Mouse (Mus musculus) megakaryocyte-erythroid progenitor cell, adult 5 weeks (primary cell): Measurements from ENCODE around the gene Il23a. TPM values are rescaled to one million over a fixed set of nuclear protein-coding genes. Genes with fewer than 3 reads are reported as not detected.

Experiments used
- polyA plus RNA-seq: library from polyadenylated mRNA; stranded (reverse); fragments of >175 nt; gene quantifications from 2 replicates; pipeline ENCODE4 v1.2.3, GENCODE M21; 2012

Gene Il23a
- 0.32 and 0.37 TPM in 2 replicates for polyA plus RNA-seq

GRCm38 (mm10) chr10:128298702-128299171 lies at the start of gene Il23a:
Gene Il23a (minus strand): TSS chr10:128298752.

GRCm38 (mm10) chr10:128337306-128338181 lies 39.0 kb upstream of the Il23a start, which contains the start of gene Cs:
Gene Cs (plus strand): TSS chr10:128337734.

DNA sequence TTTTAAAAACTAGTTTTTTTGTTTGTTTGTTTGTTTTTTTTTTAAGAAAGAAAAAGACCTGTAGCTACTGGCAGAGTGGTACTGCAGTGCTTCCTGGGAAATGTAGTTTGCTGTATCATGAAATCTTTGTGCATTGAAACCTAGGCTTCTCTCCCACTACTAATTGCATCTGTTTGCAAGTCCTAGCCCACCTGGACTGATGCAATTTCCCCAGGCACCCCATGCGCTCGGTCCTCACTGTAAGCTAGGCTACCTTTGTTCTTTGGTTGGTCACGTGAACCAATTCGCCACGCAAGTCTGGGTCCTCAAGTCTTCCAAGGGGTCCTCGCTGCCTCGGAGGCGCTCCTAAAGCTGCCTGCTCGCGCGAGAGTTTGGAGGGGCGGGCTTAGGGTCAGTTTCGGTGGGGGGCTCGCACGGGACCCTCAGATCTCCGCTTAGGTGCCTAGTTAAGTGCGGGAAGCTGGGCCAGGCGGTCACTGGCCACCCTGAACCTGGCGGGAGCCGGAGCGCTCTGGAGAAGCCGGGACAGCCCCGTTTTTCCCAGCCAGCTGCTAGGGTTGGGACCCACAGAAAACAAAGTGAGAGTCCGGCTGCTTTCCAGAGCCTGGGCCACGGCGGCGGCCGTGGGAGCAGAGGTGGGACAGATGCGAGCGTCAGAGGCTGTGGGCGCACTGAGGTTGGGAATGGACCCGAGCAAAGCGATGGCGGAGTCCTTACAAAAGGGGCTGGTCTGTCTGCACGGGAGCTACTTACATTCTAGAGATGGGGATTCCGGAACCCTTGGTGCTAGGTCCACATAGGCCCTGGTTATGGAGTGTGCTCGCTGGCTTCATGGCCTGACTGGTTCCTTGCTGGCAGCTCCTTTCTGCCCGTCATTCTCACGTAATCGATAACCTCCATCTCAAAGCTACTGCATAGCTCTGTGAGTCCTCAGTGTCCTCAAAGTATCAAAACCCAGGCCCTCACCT lies 23.9 kb upstream of the Il23a start, which contains the start of gene Cnpy2:
Cnpy2 (plus strand) TSS at position 319 of the 968 bp plus-strand sequence.

GRCm38 (mm10) chr10:128303126-128304021 lies 4.8 kb upstream of the Il23a start, which contains the start of gene Pan2:
Gene Pan2 (plus strand): TSS chr10:128303335.

GRCm38 (mm10) chr10:128270287-128270841 lies 28.2 kb downstream of the Il23a start, which contains the start of gene Stat2:
Gene Stat2 (plus strand): TSS chr10:128270559.

GRCm38 (mm10) chr10:128268371-128268770 lies 30.2 kb downstream of the Il23a start, which contains the start of gene Apof:
Gene Apof (plus strand): TSS chr10:128268671.

DNA sequence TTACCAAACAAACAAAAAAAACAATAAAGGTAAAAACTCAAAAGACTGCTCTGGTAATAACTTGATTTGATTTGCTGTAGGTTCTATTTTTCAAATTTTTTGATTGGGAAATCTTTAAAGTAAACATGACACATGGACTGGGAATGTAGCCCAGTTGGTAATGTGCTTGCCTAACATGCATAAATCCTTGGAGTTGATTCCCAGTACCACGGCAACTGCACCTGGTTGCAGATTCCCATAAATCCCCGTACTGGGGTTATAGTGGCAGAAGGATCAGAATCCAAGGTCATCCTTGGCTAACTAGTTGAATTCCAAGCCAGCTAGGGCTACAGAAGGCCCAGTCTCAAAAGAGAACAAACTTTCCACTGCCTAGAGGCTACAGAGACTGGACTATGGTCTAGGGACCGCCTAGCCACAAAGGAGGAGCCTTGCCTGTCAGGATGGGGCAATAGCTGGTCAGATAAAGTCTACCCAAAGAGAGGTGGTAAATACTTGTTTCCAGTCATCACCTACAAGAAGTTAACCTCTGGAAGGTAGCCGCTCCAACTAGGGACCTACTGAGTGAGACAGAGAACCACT lies 44.8 kb downstream of the Il23a start, which contains the start of gene Apon:
Apon (plus strand) TSS at position 420 of the 579 bp plus-strand sequence.

Other genes with a start within 250 kb of the Il23a start
- gene Ptges3, start 239.8 kb downstream of the Il23a start, polyA plus RNA-seq: 176 and 198 TPM in 2 replicates
- gene Atp5b, start 215.5 kb downstream of the Il23a start, polyA plus RNA-seq: 1,291 and 1,395 TPM in 2 replicates
- gene Baz2a, start 207.2 kb downstream of the Il23a start, polyA plus RNA-seq: 22.0 and 31.0 TPM in 2 replicates
- gene Rbms2, start 118.5 kb downstream of the Il23a start, polyA plus RNA-seq: 6.4 and 7.7 TPM in 2 replicates
- gene Gls2, start 104.3 kb downstream of the Il23a start, polyA plus RNA-seq: 1.2 and 2.4 TPM in 2 replicates
- 2.2 and 3.2 TPM in 2 replicates for gene Spryd4, start 86.9 kb downstream of the Il23a start, polyA plus RNA-seq
- 0.21 and 0.27 TPM in 2 replicates for gene Mip, start 72.9 kb downstream of the Il23a start, polyA plus RNA-seq
- 37.8 and 58.1 TPM in 2 replicates for gene Timeless, start 66.7 kb downstream of the Il23a start, polyA plus RNA-seq
- gene Apon, start 44.7 kb downstream of the Il23a start, polyA plus RNA-seq: 0.14 and 0.30 TPM in 2 replicates
- 0.05 and 0.19 TPM in 2 replicates for gene Apof, start 30.1 kb downstream of the Il23a start, polyA plus RNA-seq
- 17.2 and 18.9 TPM in 2 replicates for gene Stat2, start 28.2 kb downstream of the Il23a start, polyA plus RNA-seq
- 4.0 and 4.9 TPM in 2 replicates for gene Pan2, start 4.6 kb upstream of the Il23a start, polyA plus RNA-seq
- gene Cnpy2, start 23.7 kb upstream of the Il23a start, polyA plus RNA-seq: 92.5 and 111 TPM in 2 replicates
- gene Cs, start 39.0 kb upstream of the Il23a start, polyA plus RNA-seq: 29.3 and 29.5 TPM in 2 replicates
- gene Coq10a, start 70.2 kb upstream of the Il23a start, polyA plus RNA-seq: 8.1 TPM in 2 replicates
- gene Ankrd52, start 78.4 kb upstream of the Il23a start, polyA plus RNA-seq: 65.0 and 67.0 TPM in 2 replicates
- 0.05 TPM in 1 of 2 replicates, not detected in the other for gene Slc39a5, start 102.5 kb upstream of the Il23a start, polyA plus RNA-seq
- 201 and 217 TPM in 2 replicates for gene Nabp2, start 112.7 kb upstream of the Il23a start, polyA plus RNA-seq
- 15.5 and 16.3 TPM in 2 replicates for gene Rnf41, start 112.9 kb upstream of the Il23a start, polyA plus RNA-seq
- 197 and 236 TPM in 2 replicates for gene Smarcc2, start 160.5 kb upstream of the Il23a start, polyA plus RNA-seq
- 457 and 543 TPM in 2 replicates for gene Myl6, start 195.4 kb upstream of the Il23a start, polyA plus RNA-seq
- gene Myl6b, start 199.9 kb upstream of the Il23a start, polyA plus RNA-seq: 18.3 and 25.9 TPM in 2 replicates
- gene Esyt1, start 227.1 kb upstream of the Il23a start, polyA plus RNA-seq: 147 and 159 TPM in 2 replicates
- gene Zc3h10, start 249.0 kb upstream of the Il23a start, polyA plus RNA-seq: 33.5 and 34.0 TPM in 2 replicates